Mouse (Mus musculus) bone marrow macrophage, adult 2 months (primary cell): Measurements from ENCODE around the gene Zfp277. TPM values are rescaled to one million over a fixed set of nuclear protein-coding genes. Genes with fewer than 3 reads are reported as not detected.

Experiments used
- H3K27ac ChIP-seq: 2 replicates; pipeline ENCODE4 v1.5.1; 2012; ENCODE audit warnings: low read depth, low read length; ENCODE audit not compliant: insufficient read depth
- H3K4me1 ChIP-seq: 2 replicates; pipeline ENCODE4 v1.6.1; 2012; ENCODE audit warnings: low read length; ENCODE audit not compliant: control insufficient read depth, insufficient read depth
- H3K4me3 ChIP-seq: 2 replicates; pipeline ENCODE4 v1.5.1; 2012; ENCODE audit warnings: mild to moderate bottlenecking, low read length, moderate library complexity; ENCODE audit not compliant: insufficient read depth
- CTCF ChIP-seq: IDR thresholded peaks from 2 replicates; pipeline ENCODE4 v1.5.1; 2012; ENCODE audit warnings: low read depth, mild to moderate bottlenecking, low read length, moderate library complexity
- POLR2A ChIP-seq: IDR thresholded peaks from 2 replicates; pipeline ENCODE4 v1.6.1; 2012; ENCODE audit warnings: mild to moderate bottlenecking, low read depth, low read length, borderline replicate concordance
- polyA plus RNA-seq: library from polyadenylated mRNA; stranded (reverse); fragments of >200 nt; gene quantifications from 2 replicates; pipeline ENCODE4 v1.2.4, GENCODE M21; 2012; ENCODE audit not compliant: missing spikeins, insufficient read depth, insufficient read length

Gene Zfp277
- polyA plus RNA-seq, 1 experiment, result 30.4 TPM

- H3K27ac ChIP-seq, result no peak overlapping the region
- H3K4me3 ChIP-seq, result no peak overlapping the region
- peaks cover 39% of the 10 kb centered on the region for H3K4me1 ChIP-seq
- no peak for TF ChIP-seq CTCF
- no peak for TF ChIP-seq POLR2A
These were observed 18.6 kb upstream of the Zfp277 start for GRCm38 (mm10) chr12:40464282-40464681.

- H3K27ac ChIP-seq, result no peak overlapping the region
These were observed 18.1 kb upstream of the Zfp277 start for GRCm38 (mm10) chr12:40463828-40464227.

GRCm38 (mm10) chr12:40462693-40463235 lies 17.1 kb upstream of the Zfp277 start:
- Histone ChIP-seq H3K4me3 (no peak overlapping the region), H3K4me1 (peaks cover 42% of the 10 kb centered on the region), H3K27ac (no peak overlapping the region)
- TF ChIP-seq CTCF, result no peak
- no peak for TF ChIP-seq POLR2A

More at GRCm38 (mm10) chr12:40463828-40464227, 18.1 kb upstream of the Zfp277 start:
- no peak overlapping the region for H3K4me3 ChIP-seq
- TF ChIP-seq POLR2A, result no peak
- no peak for TF ChIP-seq CTCF
- H3K4me1 ChIP-seq, result peaks cover 41% of the 10 kb centered on the region

- Histone ChIP-seq H3K27ac (no peak overlapping the region), H3K4me3 (no peak overlapping the region), H3K4me1 (peaks cover 41% of the 10 kb centered on the region)
- TF ChIP-seq POLR2A, result no peak
- no peak for TF ChIP-seq CTCF
These were observed 14.1 kb upstream of the Zfp277 start for GRCm38 (mm10) chr12:40459673-40460265.

- Histone ChIP-seq H3K4me3 (no peak overlapping the region), H3K27ac (no peak overlapping the region), H3K4me1 (peaks cover 33% of the 10 kb centered on the region)
- TF ChIP-seq CTCF, result no peak
- no peak for TF ChIP-seq POLR2A
These were observed 13.3 kb upstream of the Zfp277 start for GRCm38 (mm10) chr12:40458977-40459376.

- no peak for TF ChIP-seq POLR2A
- Histone ChIP-seq H3K4me3 (no peak overlapping the region), H3K27ac (no peak overlapping the region), H3K4me1 (peaks cover 23% of the 10 kb centered on the region)
These were observed 10.8 kb upstream of the Zfp277 start for GRCm38 (mm10) chr12:40456517-40456916.

GRCm38 (mm10) chr12:40449119-40449795 lies 3.6 kb upstream of the Zfp277 start:
- no peak overlapping the region for H3K4me3 ChIP-seq
- H3K27ac ChIP-seq, result no peak overlapping the region
- peaks cover 15% of the 10 kb centered on the region for H3K4me1 ChIP-seq
- TF ChIP-seq POLR2A (no peak), CTCF (no peak)

GRCm38 (mm10) chr12:40447561-40448355 lies 2.1 kb upstream of the Zfp277 start:
- no peak overlapping the region for H3K27ac ChIP-seq
- no peak overlapping the region for H3K4me3 ChIP-seq
- H3K4me1 ChIP-seq, result peaks cover 15% of the 10 kb centered on the region
- TF ChIP-seq POLR2A (no peak), CTCF (no peak)

GRCm38 (mm10) chr12:40446450-40447381 lies 1.0 kb upstream of the Zfp277 start:
- Histone ChIP-seq H3K4me3 (peak overlapping the region; percentile 86), H3K27ac (peak overlapping the region; percentile 43), H3K4me1 (peaks cover 15% of the 10 kb centered on the region)
- TF ChIP-seq CTCF (no peak), POLR2A (no peak)
